Mouse (Mus musculus) kidney, embryonic 16.5 days (tissue): Measurements from ENCODE around the gene Dusp15. TPM values are rescaled to one million over a fixed set of nuclear protein-coding genes. Genes with fewer than 3 reads are reported as not detected.

Experiments used
- ATAC-seq: fragments of 200-750 bp; cut with Nextera tagmentation; 2 replicates; pipeline ENCODE4 v1.8.0; 2017; ENCODE audit warnings: moderate TSS enrichment; ENCODE audit not compliant: low FRiP score, low TSS enrichment
- H3K27ac ChIP-seq: fragments of 300-500 bp; sonication (generic); 2 replicates; pipeline ENCODE4 v1.5.1; 2014; ENCODE audit warnings: low read length
- H3K27me3 ChIP-seq: fragments of 300-500 bp; sonication (generic); 2 replicates; pipeline ENCODE4 v1.6.1; 2014; ENCODE audit warnings: low read length, control low read depth, mixed read lengths; ENCODE audit not compliant: insufficient read depth
- H3K36me3 ChIP-seq: fragments of 300-500 bp; sonication (generic); 2 replicates; pipeline ENCODE4 v1.6.1; 2014; ENCODE audit warnings: low read length, control low read depth, mixed read lengths; ENCODE audit not compliant: insufficient read depth
- H3K4me1 ChIP-seq: fragments of 300-500 bp; sonication (generic); 2 replicates; pipeline ENCODE4 v1.6.1; 2014; ENCODE audit warnings: low read length, control low read depth, mixed read lengths; ENCODE audit not compliant: insufficient read depth
- H3K4me2 ChIP-seq: fragments of 300-500 bp; sonication (generic); replicated peaks from 2 replicates; pipeline ENCODE4 v1.6.1; 2014; ENCODE audit warnings: low read depth, low read length
- H3K4me3 ChIP-seq: fragments of 300-500 bp; sonication (generic); 2 replicates; pipeline ENCODE4 v1.5.1; 2014; ENCODE audit warnings: mild to moderate bottlenecking, low read length
- H3K9ac ChIP-seq: fragments of 300-500 bp; sonication (generic); replicated peaks from 2 replicates; pipeline ENCODE4 v1.6.1; 2014; ENCODE audit warnings: low read length
- H3K9me3 ChIP-seq: fragments of 300-500 bp; sonication (generic); 2 replicates; pipeline ENCODE4 v1.6.1; 2016; ENCODE audit warnings: low read length, control low read depth
- WGBS: fragments of 180-500 bp; shearing (Covaris S2); extraction: QIAGEN DNeasy Blood & Tissue Kit; methylation state at CpG from one replicate; pipeline ENCODE4 v1.1.7; 2014; 5-methylcytosine and 5-hydroxymethylcytosine counted together
- polyA plus RNA-seq: library from polyadenylated mRNA; unstranded; fragments of >200 nt; fragmentation: Nextera tagmentation; extraction: Ambion mirVana; gene quantifications from 2 replicates; pipeline ENCODE4 v1.2.1, GENCODE M21; 2015

The Dusp15 gene
- polyA plus RNA-seq, 1 experiment from 2014 or later, result 3.1 TPM

GRCm38 (mm10) chr2:152950358-152951064 is 987 bp downstream of the Dusp15 start:
- Histone ChIP-seq H3K4me2 (peak overlapping the region; percentile 90), H3K9me3 (no peaks in the 10 kb centered on the region), H3K27me3 (peaks cover 41% of the 10 kb centered on the region), H3K36me3 (no peaks in the 10 kb centered on the region), H3K4me3 (peak overlapping the region; percentile 60), H3K4me1 (peaks cover 6% of the 10 kb centered on the region; the same call in 1 of the 2 replicates), H3K27ac (no peak overlapping the region), H3K9ac (peak overlapping the region; percentile 67; the same call in 1 of the 2 replicates)
- no peak for ATAC-seq
- WGBS, result 32% methylated on average over 11 of the region's 11 CpGs

GRCm38 (mm10) chr2:152948438-152949020 is 3.0 kb downstream of the Dusp15 start:
- Histone ChIP-seq H3K9ac (no peak overlapping the region), H3K4me2 (no peak overlapping the region), H3K27ac (no peak overlapping the region), H3K27me3 (peaks cover 57% of the 10 kb centered on the region), H3K9me3 (no peaks in the 10 kb centered on the region), H3K36me3 (no peaks in the 10 kb centered on the region), H3K4me3 (no peak overlapping the region), H3K4me1 (peaks cover 9% of the 10 kb centered on the region)
- WGBS, result 88% methylated on average over 5 of the region's 5 CpGs
- ATAC-seq, result no peak

- H3K36me3 ChIP-seq, result no peaks in the 10 kb centered on the region
- no peak overlapping the region for H3K27ac ChIP-seq
- H3K4me3 ChIP-seq, result no peak overlapping the region
- peaks cover 20% of the 10 kb centered on the region for H3K4me1 ChIP-seq
- no peaks in the 10 kb centered on the region for H3K9me3 ChIP-seq
- ATAC-seq, result no peak
- WGBS, result 56% methylated on average over 7 of the region's 7 CpGs
- no peak overlapping the region for H3K4me2 ChIP-seq
- H3K27me3 ChIP-seq, result peaks cover 66% of the 10 kb centered on the region
- H3K9ac ChIP-seq, result no peak overlapping the region
These were observed 4.4 kb downstream of the Dusp15 start for GRCm38 (mm10) chr2:152947098-152947497.

- peaks cover 13% of the 10 kb centered on the region; the same call in 1 of the 2 replicates for H3K4me1 ChIP-seq
- peaks cover 60% of the 10 kb centered on the region for H3K27me3 ChIP-seq
- no peak for ATAC-seq
- no peaks in the 10 kb centered on the region for H3K9me3 ChIP-seq
- no peak overlapping the region for H3K4me2 ChIP-seq
- H3K9ac ChIP-seq, result no peak overlapping the region
- no peak overlapping the region for H3K27ac ChIP-seq
- 50% methylated on average over 9 of the region's 9 CpGs for WGBS
- no peak overlapping the region for H3K4me3 ChIP-seq
- H3K36me3 ChIP-seq, result no peaks in the 10 kb centered on the region
These were observed 7.5 kb downstream of the Dusp15 start for GRCm38 (mm10) chr2:152944013-152944412.

- H3K4me2 ChIP-seq, result peak overlapping the region; percentile 84
- peak overlapping the region; percentile 52 for H3K4me3 ChIP-seq
- no peaks in the 10 kb centered on the region for H3K9me3 ChIP-seq
- no peak overlapping the region for H3K27ac ChIP-seq
- H3K9ac ChIP-seq, result no peak overlapping the region
- WGBS, result 4% methylated on average over 8 of the region's 8 CpGs
- ATAC-seq, result no peak
- no peaks in the 10 kb centered on the region for H3K36me3 ChIP-seq
- H3K27me3 ChIP-seq, result peaks cover 56% of the 10 kb centered on the region
- peaks cover 13% of the 10 kb centered on the region; the same call in 1 of the 2 replicates for H3K4me1 ChIP-seq
These were observed 7.9 kb downstream of the Dusp15 start for GRCm38 (mm10) chr2:152943568-152943967.

- WGBS, result 0% methylated on average over 49 of the region's 65 CpGs
- H3K36me3 ChIP-seq, result no peaks in the 10 kb centered on the region
- H3K9me3 ChIP-seq, result no peaks in the 10 kb centered on the region
- H3K27me3 ChIP-seq, result peaks cover 56% of the 10 kb centered on the region
- peak overlapping the region; percentile 84 for H3K4me2 ChIP-seq
- peak; percentile 36; the same call in 1 of the 2 replicates for ATAC-seq
- no peak overlapping the region for H3K27ac ChIP-seq
- H3K4me1 ChIP-seq, result peaks cover 13% of the 10 kb centered on the region; the same call in 1 of the 2 replicates
- H3K9ac ChIP-seq, result peak overlapping the region; percentile 55; the same call in 1 of the 2 replicates
- H3K4me3 ChIP-seq, result peak overlapping the region; percentile 52
These were observed 8.5 kb downstream of the Dusp15 start for GRCm38 (mm10) chr2:152942898-152943515.

GRCm38 (mm10) chr2:152941776-152942175 is 9.7 kb downstream of the Dusp15 start:
- peaks cover 13% of the 10 kb centered on the region; the same call in 1 of the 2 replicates for H3K4me1 ChIP-seq
- H3K4me3 ChIP-seq, result no peak overlapping the region
- no peaks in the 10 kb centered on the region for H3K9me3 ChIP-seq
- peaks cover 56% of the 10 kb centered on the region for H3K27me3 ChIP-seq
- no peak overlapping the region for H3K4me2 ChIP-seq
- ATAC-seq, result no peak
- no peaks in the 10 kb centered on the region for H3K36me3 ChIP-seq
- no peak overlapping the region for H3K27ac ChIP-seq
- WGBS, result 45% methylated on average over 7 of the region's 7 CpGs
- H3K9ac ChIP-seq, result no peak overlapping the region

- Histone ChIP-seq H3K27ac (no peak overlapping the region), H3K4me1 (peaks cover 13% of the 10 kb centered on the region; the same call in 1 of the 2 replicates), H3K9me3 (no peaks in the 10 kb centered on the region), H3K4me2 (no peak overlapping the region), H3K4me3 (no peak overlapping the region), H3K27me3 (peaks cover 57% of the 10 kb centered on the region), H3K9ac (no peak overlapping the region), H3K36me3 (no peaks in the 10 kb centered on the region)
- WGBS, result 79% methylated on average over 6 of the region's 6 CpGs
- no peak for ATAC-seq
These were observed 10.4 kb downstream of the Dusp15 start for GRCm38 (mm10) chr2:152941106-152941505.

- Histone ChIP-seq H3K4me2 (no peak overlapping the region), H3K27ac (no peak overlapping the region), H3K36me3 (no peaks in the 10 kb centered on the region), H3K4me1 (peaks cover 13% of the 10 kb centered on the region; the same call in 1 of the 2 replicates), H3K9ac (no peak overlapping the region), H3K9me3 (no peaks in the 10 kb centered on the region), H3K27me3 (peaks cover 46% of the 10 kb centered on the region), H3K4me3 (no peak overlapping the region)
- WGBS, result 11% methylated on average over 4 of the region's 4 CpGs
- ATAC-seq, result no peak
These were observed 11.7 kb downstream of the Dusp15 start for GRCm38 (mm10) chr2:152939846-152940245.
